Mouse (Mus musculus) gastrocnemius, adult 8-10 months (tissue): ENCODE measurements at regions not wholly inside any gene's neighbourhood (a gene's known extent, or its start where the extent isn't known, plus 50 kb on each side); places are given as distances from the start of the nearest gene placed in this dataset.
"Not testable (repeated sequence)": the region's sequence is repeated elsewhere in the genome, so short reads cannot be mapped to it uniquely, and the experiment has no call there.

Source experiments
- DNase-seq, 2 experiments: peaks; one replicate each; pipeline ENCODE4 v3.0.0; 2022; ENCODE audit warnings: low spot score in 2 of 2

DNA sequence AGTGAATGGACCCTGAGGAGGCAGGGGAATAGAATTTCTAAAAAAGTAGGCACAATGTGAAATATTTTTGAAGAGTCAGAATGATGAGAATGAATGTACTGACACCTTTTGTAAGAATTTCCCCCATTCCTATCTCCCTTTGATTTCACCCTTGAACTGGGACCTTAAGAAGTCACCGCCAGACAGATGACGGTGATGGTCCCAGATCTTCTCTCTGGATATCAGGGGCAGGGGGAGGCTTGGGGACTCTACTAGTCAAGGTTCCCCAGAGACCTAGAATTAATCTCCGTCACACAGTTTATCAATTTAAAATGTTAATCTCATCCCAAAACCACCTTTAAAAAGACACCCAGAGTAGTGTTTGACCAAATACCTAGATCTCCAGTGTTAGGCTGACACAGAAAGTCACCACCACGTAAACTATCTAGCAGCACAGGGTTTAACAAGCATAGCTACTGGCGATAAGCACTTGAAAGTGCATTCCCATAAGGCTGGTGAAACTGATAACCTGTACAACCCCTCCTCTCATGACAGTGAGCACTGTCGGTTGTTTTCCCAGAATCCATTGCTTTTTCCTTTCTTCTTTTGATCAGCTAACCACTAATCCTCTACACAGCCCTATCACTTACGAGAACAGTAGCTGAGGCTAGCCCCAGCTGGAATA is 163.5 kb upstream of the Cdkn3 start:
- no peak for DNase-seq

- no peak for DNase-seq
Measured at GRCm38 (mm10) chr14:46594151-46594550, 166.2 kb upstream of the Cdkn3 start.

DNA sequence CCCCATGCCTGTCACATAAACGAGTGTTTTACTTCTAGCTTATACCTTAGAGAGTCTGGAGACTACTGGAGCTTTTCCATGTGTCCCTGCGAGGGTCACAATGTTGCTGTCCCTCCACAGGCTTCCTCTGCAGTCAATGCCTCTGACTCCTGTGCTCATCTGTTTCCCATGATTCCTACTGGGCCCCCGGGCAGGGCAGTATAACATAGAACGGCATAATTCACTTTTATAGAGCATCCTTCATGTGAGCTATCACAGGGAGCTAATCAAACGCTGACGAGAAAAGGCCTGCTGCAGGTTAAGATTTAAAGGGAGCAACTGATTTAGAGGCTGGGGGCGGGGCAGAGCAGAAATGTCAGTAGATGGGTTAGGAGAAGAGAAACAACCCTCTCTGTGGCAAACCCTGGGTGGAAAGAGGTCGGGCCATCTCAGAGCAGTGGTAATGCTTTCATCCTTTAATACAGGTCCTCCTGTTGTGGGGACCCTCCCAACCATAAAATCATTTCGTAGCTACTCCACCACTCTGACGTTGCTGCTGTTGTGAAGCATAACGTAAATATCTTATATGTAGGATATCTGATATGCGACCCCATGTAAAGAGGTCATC is 168.5 kb upstream of the Cdkn3 start:
- no peak for DNase-seq

- no peak for DNase-seq
Measured at GRCm38 (mm10) chr14:46591211-46591610, 169.1 kb upstream of the Cdkn3 start.

- DNase-seq, result no peak
Measured at GRCm38 (mm10) chr14:46586093-46586492, 174.2 kb upstream of the Cdkn3 start.

GRCm38 (mm10) chr14:46578051-46579000 is 182.0 kb upstream of the Cdkn3 start:
- DNase-seq, result no peak

DNA sequence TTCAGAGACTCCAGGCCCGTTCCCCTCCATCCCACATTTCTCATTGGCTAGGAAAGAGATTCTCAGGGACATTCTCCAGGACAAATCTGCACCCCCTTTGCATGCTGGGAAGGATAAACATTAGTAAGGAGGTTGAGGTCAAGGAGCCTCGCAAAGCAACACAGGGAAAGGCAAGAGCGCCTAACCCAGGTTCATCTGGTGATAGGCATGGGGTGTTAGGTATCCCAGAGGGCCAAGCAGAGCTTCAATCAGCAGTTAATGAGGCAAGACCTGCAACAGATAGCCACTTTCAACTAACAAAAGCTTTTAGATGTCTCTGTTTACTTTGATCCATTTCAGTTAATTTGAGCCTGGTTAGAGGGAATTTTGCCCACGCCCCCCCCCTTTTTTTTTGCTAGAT is 184.5 kb upstream of the Cdkn3 start:
- DNase-seq, result no peak

DNA sequence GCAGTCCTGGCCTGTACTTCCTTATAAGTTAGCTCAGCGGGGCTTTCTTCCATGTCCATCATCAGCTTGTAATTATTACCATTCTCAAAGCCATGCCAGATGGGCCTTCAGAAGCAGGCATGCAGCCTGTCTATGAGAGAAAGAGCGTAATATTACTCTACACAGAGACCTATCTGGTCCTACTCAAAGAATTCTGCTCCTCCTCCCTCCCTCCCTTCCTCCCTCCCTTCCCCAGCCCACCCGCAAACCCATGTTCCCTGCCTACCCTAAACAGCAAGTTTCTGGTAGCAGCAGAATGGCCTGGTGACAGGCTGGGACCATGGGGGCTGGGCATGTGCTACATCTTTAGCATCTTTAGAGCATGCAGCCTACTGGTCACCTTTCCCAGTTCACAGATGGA is 184.9 kb upstream of the Cdkn3 start:
- DNase-seq, result no peak

- no peak for DNase-seq
Measured at GRCm38 (mm10) chr14:46573401-46573800, 182.9 kb upstream of the Bmp4 start.

GRCm38 (mm10) chr14:46572972-46573371 is 182.5 kb upstream of the Bmp4 start:
- DNase-seq, result not testable (repeated sequence)

GRCm38 (mm10) chr14:46571841-46572240 is 181.4 kb upstream of the Bmp4 start:
- DNase-seq, result no peak

DNA sequence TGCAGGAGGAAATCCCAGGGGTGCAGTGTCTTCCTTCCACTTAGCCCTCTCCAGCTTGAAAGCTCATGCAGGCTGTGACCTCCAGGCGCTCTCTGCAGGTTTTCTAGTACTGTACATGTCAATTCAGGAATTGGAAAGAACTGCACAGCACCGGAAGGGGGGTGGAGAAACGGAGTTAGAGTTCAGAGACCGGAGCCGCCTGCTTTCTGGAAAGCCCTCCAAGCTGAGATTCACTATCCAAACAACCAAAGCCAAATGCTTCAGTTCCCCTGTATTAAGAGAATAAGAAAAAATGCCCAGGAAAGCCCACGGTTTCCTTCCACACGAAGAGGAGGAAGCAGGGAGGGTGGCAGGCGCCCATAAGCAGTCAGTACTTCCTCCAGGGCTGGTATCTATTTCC is 178.8 kb upstream of the Bmp4 start:
- no peak for DNase-seq

DNA sequence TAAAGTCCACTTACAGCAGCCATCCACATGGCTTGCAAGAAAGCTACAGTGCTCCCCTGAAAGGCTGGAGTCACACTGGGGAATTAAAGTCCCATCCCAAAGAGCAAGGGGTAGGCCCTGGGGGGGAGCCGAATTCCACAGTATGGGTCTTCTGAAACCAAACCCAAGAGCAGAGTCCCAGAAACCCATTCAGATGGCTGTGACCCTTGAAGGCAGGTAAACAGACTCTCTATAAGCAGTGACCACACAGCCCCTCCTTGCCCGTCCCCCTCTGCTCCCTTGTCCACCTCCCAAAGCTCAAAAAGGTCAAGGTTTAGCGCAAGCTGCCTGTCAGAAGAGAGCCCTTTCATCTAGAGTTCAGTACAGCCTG is 176.9 kb upstream of the Bmp4 start:
- DNase-seq, result no peak

- DNase-seq, result no peak
Measured at GRCm38 (mm10) chr14:46566681-46567410, 176.4 kb upstream of the Bmp4 start.

DNA sequence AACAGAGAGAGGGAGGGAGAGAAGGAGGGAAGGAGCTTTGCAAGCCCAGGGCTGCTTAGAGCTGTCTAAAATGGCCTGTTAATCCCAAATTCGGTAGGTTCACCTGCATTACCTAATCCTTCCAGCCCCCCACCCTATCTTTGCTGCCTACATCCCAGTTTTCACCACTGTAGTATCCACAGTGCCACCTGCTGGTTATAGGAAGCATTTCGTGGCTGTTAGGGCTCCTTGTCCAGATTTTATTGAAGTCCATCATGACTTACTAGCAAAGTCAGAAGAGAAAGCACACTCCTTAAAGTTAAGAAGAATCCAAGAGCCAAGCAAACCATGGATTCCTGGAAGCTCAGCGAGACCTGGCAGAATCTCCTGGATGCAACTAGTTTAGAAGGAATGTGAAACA is 174.5 kb upstream of the Bmp4 start:
- peak; percentile 22 to 54 for DNase-seq

- DNase-seq, result no peak
Measured at GRCm38 (mm10) chr14:46562016-46562415, 171.5 kb upstream of the Bmp4 start.

DNA sequence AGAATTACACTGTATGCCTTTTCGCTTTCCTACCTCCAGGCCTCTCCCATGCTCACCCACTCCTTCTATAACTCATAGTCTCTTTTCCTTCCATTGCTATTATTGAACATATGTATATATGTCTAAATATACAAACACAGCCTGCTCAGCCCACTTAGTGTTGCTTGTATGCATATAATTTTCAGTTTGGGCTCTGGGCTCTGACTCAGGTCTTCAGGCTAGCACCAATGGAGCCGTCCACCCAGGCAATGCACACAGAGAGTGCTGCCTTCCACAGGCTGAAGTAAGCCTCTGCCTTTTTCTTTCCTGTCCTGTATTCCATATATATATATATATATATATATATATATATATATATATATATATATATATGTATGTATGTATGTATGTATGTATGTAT is 162.8 kb upstream of the Bmp4 start:
- no peak for DNase-seq

- no peak for DNase-seq
Measured at GRCm38 (mm10) chr14:46546146-46546545, 155.7 kb upstream of the Bmp4 start.

DNA sequence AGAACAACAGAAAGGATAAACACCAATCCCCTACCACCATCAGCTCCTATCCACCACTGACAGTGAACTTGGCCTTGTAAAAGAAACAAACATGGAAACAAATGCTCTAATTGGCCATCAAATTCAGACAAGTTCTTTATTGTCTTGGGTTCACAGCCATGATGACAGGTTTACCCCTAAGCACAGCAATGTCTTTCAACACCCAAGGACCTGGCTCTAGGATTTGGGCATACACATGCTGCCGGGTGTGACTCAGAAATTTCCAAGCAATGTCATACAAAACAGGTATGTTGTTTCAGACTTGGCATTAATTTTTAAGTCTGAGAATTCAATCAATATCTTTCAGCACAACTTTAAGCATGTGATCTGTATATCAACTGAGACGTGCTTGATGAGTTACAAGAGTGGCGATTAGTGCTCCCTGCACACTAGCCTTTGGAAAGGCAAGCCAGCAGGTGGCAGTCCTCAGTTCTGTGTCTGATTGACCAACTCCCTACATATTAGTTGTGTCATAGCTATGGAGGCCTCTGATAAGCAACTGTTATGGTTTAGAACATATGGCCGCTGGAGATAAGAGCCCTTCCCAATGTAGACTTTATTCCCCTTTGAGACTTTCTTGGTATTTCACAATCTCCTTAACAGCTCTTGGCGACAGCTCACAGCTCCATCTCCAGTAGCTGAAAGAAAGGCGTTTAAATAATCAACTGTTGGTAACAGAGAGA is 149.2 kb upstream of the Bmp4 start:
- no peak for DNase-seq

- no peak for DNase-seq
Measured at GRCm38 (mm10) chr14:46536002-46536762, 145.7 kb upstream of the Bmp4 start.
